Mouse (Mus musculus) CH12.LX (cell line): ENCODE measurements around the gene Kif22. TPM values are rescaled to one million over a fixed set of nuclear protein-coding genes. Genes with fewer than 3 reads are reported as not detected.

Experiments
- DNase-seq: peaks from one replicate; pipeline ENCODE4 v3.0.0-alpha.2; 2013; ENCODE audit errors: extremely low read depth
- H3K27ac ChIP-seq: 2 replicates; pipeline ENCODE4 v1.5.1; 2012; ENCODE audit warnings: low read depth, mild to moderate bottlenecking, control low read depth, moderate library complexity; ENCODE audit not compliant: insufficient read depth
- H3K27me3 ChIP-seq: replicated peaks from 2 replicates; pipeline ENCODE3; 2012; ENCODE audit warnings: inconsistent platforms
- H3K36me3 ChIP-seq, 2 experiments: replicated peaks in 1 of 2; 2 replicates each; pipeline versions ENCODE3 to v1.6.1; 2012; ENCODE audit warnings: inconsistent platforms in 1 of 2, low read length in 1 of 2, mild to moderate bottlenecking in 1 of 2, mixed read lengths in 1 of 2, moderate library complexity in 1 of 2; ENCODE audit not compliant: control insufficient read depth in 1 of 2, insufficient read depth in 1 of 2
- H3K4me1 ChIP-seq, 2 experiments: 2 replicates each; pipeline ENCODE4 v1.6.1; 2012; ENCODE audit warnings: inconsistent platforms in 1 of 2, moderate library complexity in 1 of 2; ENCODE audit not compliant: insufficient read depth in 2 of 2, control insufficient read depth in 1 of 2
- H3K4me2 ChIP-seq: 2 replicates; pipeline ENCODE4 v1.6.1; 2012; ENCODE audit warnings: low read depth, mild to moderate bottlenecking, control low read depth; ENCODE audit not compliant: poor library complexity, insufficient read depth, severe bottlenecking
- H3K4me3 ChIP-seq, 3 experiments: fragments of 150-350 bp in 1 of 3; sonication (generic) in 1 of 3; replicated peaks in 1 of 3; 2 replicates each; pipeline versions ENCODE3 to v1.5.1; 2011 to 2012; ENCODE audit warnings: low read depth in 2 of 3, low read length in 2 of 3, mild to moderate bottlenecking in 2 of 3, moderate library complexity in 2 of 3, control low read depth in 1 of 3, improper control_type of control experiment in 1 of 3, inconsistent platforms in 1 of 3, mixed read lengths in 1 of 3; ENCODE audit not compliant: poor library complexity in 1 of 3
- H3K79me2 ChIP-seq: replicated peaks from 2 replicates; pipeline ENCODE4 v1.6.1; 2012; ENCODE audit warnings: mild to moderate bottlenecking, moderate library complexity; ENCODE audit not compliant: control insufficient read depth, poor library complexity, insufficient read depth, severe bottlenecking; ENCODE audit errors: extremely low read depth
- H3K9ac ChIP-seq: 2 replicates; pipeline ENCODE4 v1.6.1; 2012; ENCODE audit warnings: low read depth, mild to moderate bottlenecking, control low read depth, moderate library complexity; ENCODE audit not compliant: insufficient read depth
- H3K9me3 ChIP-seq: replicated peaks from 2 replicates; pipeline ENCODE3; 2012; ENCODE audit warnings: low read length, inconsistent platforms, mixed read lengths
- BHLHE40 ChIP-seq: IDR thresholded peaks from 2 replicates; pipeline ENCODE4 v1.6.1; 2011; ENCODE audit warnings: mild to moderate bottlenecking, low read depth, low read length, improper control_type of control experiment
- CHD1 ChIP-seq: IDR thresholded peaks from 2 replicates; pipeline ENCODE4 v1.6.1; 2012; ENCODE audit warnings: low read depth, low read length, improper control_type of control experiment, inconsistent platforms
- ELF1 ChIP-seq: IDR thresholded peaks from 2 replicates; pipeline ENCODE4 v1.6.1; 2014; ENCODE audit warnings: low read depth, mild to moderate bottlenecking, inconsistent platforms, low read length, improper control_type of control experiment
- EP300 ChIP-seq: IDR thresholded peaks from 2 replicates; pipeline ENCODE4 v1.6.1; 2011; ENCODE audit warnings: low read length, improper control_type of control experiment
- ETS1 ChIP-seq: conservative IDR thresholded peaks from 2 replicates; pipeline ENCODE4 v1.6.1; 2012; ENCODE audit warnings: low read depth, mild to moderate bottlenecking, inconsistent platforms, low read length, improper control_type of control experiment, moderate library complexity
- HCFC1 ChIP-seq: IDR thresholded peaks from 2 replicates; pipeline ENCODE4 v1.6.1; 2012; ENCODE audit warnings: low read depth, mild to moderate bottlenecking, inconsistent platforms, low read length, improper control_type of control experiment
- IRF4 ChIP-seq: IDR thresholded peaks from 2 replicates; pipeline ENCODE4 v1.6.1; 2014; ENCODE audit warnings: low read depth, mild to moderate bottlenecking, inconsistent platforms, low read length, improper control_type of control experiment
- KAT2A ChIP-seq: IDR thresholded peaks from 2 replicates; pipeline ENCODE4 v1.6.1; 2012; ENCODE audit warnings: low read length, improper control_type of control experiment, inconsistent platforms; ENCODE audit not compliant: insufficient replicate concordance
- MAZ ChIP-seq: IDR thresholded peaks from 2 replicates; pipeline ENCODE4 v1.6.1; 2012; ENCODE audit warnings: low read depth, mild to moderate bottlenecking, inconsistent platforms, low read length, improper control_type of control experiment, moderate library complexity
- MXI1 ChIP-seq: IDR thresholded peaks from 2 replicates; pipeline ENCODE4 v1.6.1; 2011; ENCODE audit warnings: mild to moderate bottlenecking, low read depth, low read length, improper control_type of control experiment
- MYC ChIP-seq: IDR thresholded peaks from 2 replicates; pipeline ENCODE4 v1.6.1; 2011; ENCODE audit warnings: low read depth, mild to moderate bottlenecking, improper control_type of control experiment, low read length
- POLR2A ChIP-seq: IDR thresholded peaks from 2 replicates; pipeline ENCODE4 v1.6.1; 2011; ENCODE audit warnings: low read depth, mild to moderate bottlenecking, improper control_type of control experiment, low read length
- POLR2AphosphoS2 ChIP-seq: IDR thresholded peaks from 2 replicates; pipeline ENCODE4 v1.6.1; 2011; ENCODE audit warnings: low read depth, low read length, improper control_type of control experiment
- RCOR1 ChIP-seq: conservative IDR thresholded peaks from 2 replicates; pipeline ENCODE4 v1.6.1; 2012; ENCODE audit warnings: low read depth, mild to moderate bottlenecking, inconsistent platforms, low read length, improper control_type of control experiment
- SIN3A ChIP-seq: IDR thresholded peaks from 2 replicates; pipeline ENCODE4 v1.6.1; 2012; ENCODE audit warnings: low read length, improper control_type of control experiment, inconsistent platforms
- TCF12 ChIP-seq: IDR thresholded peaks from 2 replicates; pipeline ENCODE4 v1.6.1; 2014; ENCODE audit warnings: low read depth, mild to moderate bottlenecking, inconsistent platforms, low read length, improper control_type of control experiment
- ZNF384 ChIP-seq: IDR thresholded peaks from 2 replicates; pipeline ENCODE4 v1.6.1; 2012; ENCODE audit warnings: low read depth, low read length, improper control_type of control experiment, inconsistent platforms
- dilution Hi-C: fragments of 300-500 bp; cut with MboI; formaldehyde crosslinking; loops from 2 replicates; pipeline ENCODE4 v1.14.3; 2020; ENCODE audit warnings: low sequenced_read_pairs; ENCODE audit not compliant: extremely low pct_unique_long_range_greater_than_20kb, extremely low pct_ligation_motif_present
- in situ Hi-C: fragments of 300-500 bp; cut with MboI; formaldehyde crosslinking; loops from 3 replicates; pipeline ENCODE4 v1.14.3; 2019; ENCODE audit warnings: low sequenced_read_pairs, low pct_ligation_motif_present, low pct_unique_long_range_greater_than_20kb, mixed read lengths
- polyA plus RNA-seq: library from polyadenylated mRNA; unstranded; fragments of >175 nt; gene quantifications from 2 replicates; pipeline ENCODE4 v1.2.1, GENCODE M21; 2012; ENCODE audit warnings: low read depth; ENCODE audit not compliant: insufficient read length
- total RNA-seq, 2 experiments: library from RNA; depleted of rRNA; stranded (reverse); fragments of 300-350 nt in 1 of 2; fragments of >200 nt in 1 of 2; gene quantifications; 2 replicates each; pipeline ENCODE4 v1.2.3; 2012 to 2014

Kif22 gene
- total and polyA plus RNA-seq, 3 experiments: 54.2 to 86.2 (median 58.1) TPM

GRCm38 (mm10) chr7:127014320-127014719 is 28.0 kb downstream of the Kif22 start, which contains the start of gene Mvp:
Mvp (minus strand) TSS chr7:127014621.
- in situ Hi-C loops: loop anchor here (10.0 kb wide), 1 partner anchor 310 kb away; the partner anchor contains the start of gene Coro1a
- dilution Hi-C loops: no loop called here

GRCm38 (mm10) chr7:127013385-127013784 is 28.9 kb downstream of the Kif22 start:
- Histone ChIP-seq H3K9me3 (no peaks in the 10 kb centered on the region), H3K4me1 (peaks cover 27 to 72% of the 10 kb centered on the region in 2 experiments), H3K4me2 (peak overlapping the region; percentile 60), H3K9ac (peak overlapping the region; percentile 87; the same call in 1 of the 2 replicates), H3K79me2 (peaks cover 14% of the 10 kb centered on the region), H3K27me3 (no peaks in the 10 kb centered on the region), H3K4me3 (peak overlapping the region; percentile 73 to 87 (median 75)), H3K27ac (no peak overlapping the region), H3K36me3 (peaks cover 6 to 38% of the 10 kb centered on the region in 2 experiments)
- TF ChIP-seq TCF12 (no peak), POLR2AphosphoS2 (no peak), EP300 (no peak), ZNF384 (no peak)
- in situ Hi-C loops: loop anchor here (10.0 kb wide), 1 partner anchor 309 kb away; the partner anchor contains the start of gene Coro1a
- dilution Hi-C loops: no loop called here
- no peak for DNase-seq

More at GRCm38 (mm10) chr7:127014320-127014719, 28.0 kb downstream of the Kif22 start, which contains the start of gene Mvp:
- peak within 1 kb of the TSS; percentile 67 for H3K27ac ChIP-seq
- peak; percentile 75 for DNase-seq
- H3K4me2 ChIP-seq: peak within 1 kb of the TSS; percentile 77
- TF ChIP-seq MYC: no peak
- TF ChIP-seq RCOR1: no peak
- TF ChIP-seq BHLHE40: no peak
- TF ChIP-seq IRF4: peak; percentile 23; the same call in 1 of the 2 replicates
- TF ChIP-seq CHD1: no peak
- TF ChIP-seq SIN3A: peak; percentile 94
- peak; percentile 40; the same call in 1 of the 2 replicates for TF ChIP-seq ETS1
- TF ChIP-seq TCF12: 0 out of 2 replicates have a peak, but pooled peaks have one; percentile 35
- peak; percentile 74 for TF ChIP-seq ELF1
- TF ChIP-seq MXI1: 0 out of 2 replicates have a peak, but pooled peaks have one; percentile 33
- TF ChIP-seq POLR2A: peak; percentile 61
- TF ChIP-seq KAT2A: no peak
- TF ChIP-seq HCFC1: peak; percentile 63
- TF ChIP-seq MAZ: 0 out of 2 replicates have a peak, but pooled peaks have one; percentile 22
- peaks cover 6 to 47% of the 10 kb centered on the region in 2 experiments for H3K36me3 ChIP-seq
- peak within 1 kb of the TSS; percentile 87 for H3K9ac ChIP-seq
- H3K4me3 ChIP-seq: peak within 1 kb of the TSS; percentile 73 to 87 (median 75)
- H3K79me2 ChIP-seq: peaks cover 14% of the 10 kb centered on the region
- H3K9me3 ChIP-seq: no peaks in the 10 kb centered on the region
- no peaks in the 10 kb centered on the region for H3K27me3 ChIP-seq
- H3K4me1 ChIP-seq: peaks cover 22 to 72% of the 10 kb centered on the region in 2 experiments
